Mouse (Mus musculus) thymus, postnatal 25 days (tissue): ENCODE measurements around the gene Smyd2.

Source experiments
- DNase-seq: peaks from one replicate; pipeline ENCODE4 v3.0.0; 2022

Gene Smyd2

DNA sequence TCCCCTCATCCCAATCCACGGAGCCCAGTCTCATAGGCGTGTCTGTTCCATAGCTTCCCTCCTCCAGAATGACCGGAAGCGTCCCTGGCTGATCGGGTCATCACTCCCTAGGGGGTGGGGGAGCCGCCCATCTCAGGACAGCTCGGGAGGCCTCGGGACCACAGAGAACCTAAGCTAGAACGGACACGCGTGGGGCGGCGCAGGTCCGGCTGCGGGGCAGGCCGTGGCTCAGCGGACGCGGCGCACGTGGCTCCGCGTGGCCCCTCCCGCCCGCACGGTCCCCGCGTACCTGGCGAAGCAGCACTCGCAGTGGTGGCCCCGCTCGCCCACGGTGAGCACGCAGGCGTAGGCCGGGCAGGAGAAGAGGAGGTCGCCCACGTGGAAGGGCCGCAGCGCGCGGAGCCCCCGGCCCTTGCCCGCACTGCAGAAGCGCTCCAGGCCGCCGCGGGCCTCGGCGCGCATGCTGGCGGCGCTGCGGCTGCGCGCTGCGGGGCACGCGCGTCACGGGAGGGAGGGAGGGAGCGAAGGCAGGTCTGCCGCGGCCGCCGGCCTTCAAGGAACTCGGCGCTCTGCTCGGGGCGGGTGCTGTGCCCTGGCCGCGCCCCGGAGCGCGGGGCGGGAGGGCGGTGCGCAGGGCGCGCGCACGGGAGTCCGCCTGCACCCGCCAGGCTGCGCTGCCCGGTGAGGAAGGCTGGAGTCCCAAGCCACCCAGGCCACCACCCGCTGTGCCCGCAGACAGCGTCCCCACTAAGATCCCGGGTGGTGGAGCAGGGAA is at the start of gene Smyd2:
Gene Smyd2 (minus strand): TSS at position 546 of the 775 bp plus-strand sequence.
- peak; percentile 62 for DNase-seq

DNA sequence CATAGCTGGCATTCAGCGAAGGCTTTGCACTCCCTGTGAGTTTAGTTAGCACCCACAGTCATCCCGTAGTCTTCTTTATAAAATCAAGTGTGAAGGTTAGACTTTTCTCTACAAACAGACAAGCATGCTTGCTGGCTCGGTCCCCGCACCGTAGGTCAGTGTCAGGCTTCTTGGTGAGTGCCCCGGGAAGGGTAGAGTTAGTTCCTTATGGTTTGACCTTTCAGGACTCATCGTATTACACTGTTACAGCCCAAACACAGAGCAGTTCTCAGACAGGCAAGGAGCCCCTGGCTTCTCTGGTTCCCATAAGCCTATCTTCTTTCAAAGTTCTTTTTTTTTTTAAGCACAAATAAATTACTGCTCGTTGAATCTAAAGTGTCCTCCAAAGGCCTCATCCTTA is 48.2 kb upstream of the Smyd2 start:
- DNase-seq: no peak

DNA sequence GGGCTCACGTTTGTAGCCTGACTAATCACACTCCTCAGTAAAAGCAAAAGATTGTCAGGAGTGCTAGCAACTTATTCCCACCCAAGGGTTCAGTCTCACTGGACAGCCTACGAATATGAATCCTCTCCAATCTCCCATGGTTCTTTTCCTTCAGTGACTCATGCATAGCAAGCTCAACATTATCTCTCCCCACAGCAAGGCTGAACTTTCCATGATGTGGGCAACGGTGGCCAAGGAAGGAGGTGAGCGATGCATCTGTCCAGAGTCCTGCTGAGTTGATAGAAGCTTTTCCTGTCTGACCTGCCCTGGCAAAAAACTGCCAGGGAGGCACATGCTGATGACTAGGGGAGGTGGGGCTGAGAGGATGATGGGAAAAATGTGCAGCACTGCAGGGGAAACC is 45.9 kb upstream of the Smyd2 start:
- DNase-seq: no peak

DNA sequence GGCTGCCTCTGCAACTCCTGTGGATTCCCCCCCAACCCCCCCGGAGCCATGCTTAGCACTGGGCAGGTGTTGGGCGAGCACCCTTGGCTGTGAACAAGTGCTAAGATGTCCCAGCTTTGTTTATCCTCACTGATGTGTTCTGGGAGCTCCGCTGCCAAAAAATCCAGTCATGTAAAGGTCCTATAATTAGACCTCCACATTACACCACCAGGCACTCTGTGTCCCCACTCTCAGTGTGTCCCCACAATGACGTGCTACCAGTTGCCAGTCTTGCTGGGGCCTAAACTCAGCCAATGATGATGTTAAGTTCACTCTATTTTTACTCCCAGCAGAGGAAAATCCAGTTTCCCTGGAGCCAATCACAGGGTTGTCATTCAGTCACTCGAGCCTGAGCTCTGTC is 38.3 kb upstream of the Smyd2 start:
- DNase-seq: no peak

DNA sequence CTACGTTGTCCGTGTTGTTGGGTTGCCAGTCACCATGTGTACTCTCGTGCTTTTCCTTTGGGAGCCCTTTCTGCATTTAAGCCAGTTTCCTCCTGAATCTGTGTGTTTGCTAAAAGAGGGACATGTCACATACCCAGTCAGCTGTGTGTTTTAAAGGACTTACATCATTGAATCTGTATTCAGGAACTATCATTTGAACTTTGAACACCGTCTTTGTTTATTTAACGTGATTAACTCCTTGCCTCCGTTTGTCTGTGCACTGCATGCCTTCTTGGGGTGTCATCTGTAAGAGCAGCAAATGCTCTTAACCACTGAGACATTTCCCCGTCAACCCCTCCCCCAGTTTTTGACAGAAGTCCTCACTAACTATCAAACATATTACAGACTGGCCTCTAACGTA is 37.6 kb upstream of the Smyd2 start:
- DNase-seq: no peak

DNA sequence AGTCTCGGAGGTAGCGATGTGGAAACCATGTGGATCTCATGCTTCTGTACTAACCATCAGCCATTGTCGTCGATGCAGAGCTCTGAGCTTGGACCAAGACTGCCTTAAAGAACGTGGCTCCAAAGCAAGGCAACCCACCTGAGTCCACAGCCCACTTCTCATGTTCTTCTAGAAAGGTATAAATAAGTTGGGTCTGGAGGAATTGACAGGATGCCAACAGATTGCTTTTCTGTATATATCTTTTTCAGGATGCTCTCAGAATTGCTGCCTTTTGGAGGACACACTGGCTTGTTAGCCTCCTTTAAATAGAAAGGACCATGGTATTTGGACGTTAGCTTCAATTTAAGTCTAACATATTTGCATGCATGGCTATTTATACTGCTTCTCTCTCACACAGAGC is 29.7 kb upstream of the Smyd2 start:
- DNase-seq: no peak

DNA sequence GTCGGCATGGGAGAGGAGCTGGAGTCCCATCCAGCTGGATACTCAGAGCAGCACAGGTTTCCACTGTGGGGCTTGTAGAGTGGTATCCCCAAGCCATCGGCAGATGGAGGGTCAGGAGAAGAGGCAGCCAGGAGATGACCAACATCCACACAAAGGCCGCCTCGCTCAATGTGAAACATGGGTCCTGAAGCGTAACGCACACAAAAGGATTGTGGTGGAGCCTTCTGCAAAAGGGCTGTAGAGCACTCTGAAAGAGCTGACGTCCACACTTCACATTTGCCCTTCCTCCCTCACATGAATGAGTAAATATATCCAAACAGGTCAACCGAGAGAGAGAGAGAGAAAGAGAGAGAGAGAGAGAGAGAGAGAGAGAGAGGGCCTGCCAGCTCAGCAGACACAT is 25.2 kb upstream of the Smyd2 start:
- DNase-seq: no peak

DNA sequence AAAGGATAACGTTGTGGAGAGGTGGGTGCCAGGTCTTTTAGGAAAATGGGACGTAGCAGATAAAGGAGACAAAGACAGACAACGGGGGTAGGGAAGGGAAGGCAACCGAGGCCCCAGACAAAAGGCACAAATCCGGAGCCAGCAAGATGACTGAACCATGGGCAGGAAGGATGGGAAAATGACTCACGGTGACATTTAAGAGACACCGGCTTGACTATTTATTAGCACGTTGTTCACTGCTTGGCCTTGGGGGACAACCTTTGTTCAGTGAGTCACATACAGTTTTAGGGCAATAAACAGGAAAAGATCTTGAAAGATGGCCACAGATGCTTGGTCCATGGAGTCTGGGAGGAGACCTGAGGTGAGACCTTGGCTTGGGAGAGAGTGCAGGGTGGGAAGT is 24.0 kb upstream of the Smyd2 start:
- no peak for DNase-seq

DNA sequence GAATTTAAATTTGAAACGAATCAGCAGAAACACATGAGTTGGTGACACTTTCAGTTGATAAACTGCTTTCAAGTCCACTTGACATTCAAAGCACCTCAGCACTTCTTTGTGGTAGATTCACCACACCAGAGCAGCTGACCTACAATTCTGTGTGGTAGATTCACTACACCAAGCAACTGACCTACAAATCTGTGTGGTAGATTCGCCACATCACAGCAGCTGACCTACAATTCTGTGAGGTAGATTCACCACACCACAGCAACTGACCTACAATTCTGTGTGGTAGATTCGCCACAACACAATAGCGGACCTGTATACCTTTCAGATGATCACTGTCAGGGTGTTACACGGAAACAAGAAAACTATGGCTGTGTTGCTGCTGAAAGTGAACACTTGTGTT is 19.6 kb upstream of the Smyd2 start:
- no peak for DNase-seq

DNA sequence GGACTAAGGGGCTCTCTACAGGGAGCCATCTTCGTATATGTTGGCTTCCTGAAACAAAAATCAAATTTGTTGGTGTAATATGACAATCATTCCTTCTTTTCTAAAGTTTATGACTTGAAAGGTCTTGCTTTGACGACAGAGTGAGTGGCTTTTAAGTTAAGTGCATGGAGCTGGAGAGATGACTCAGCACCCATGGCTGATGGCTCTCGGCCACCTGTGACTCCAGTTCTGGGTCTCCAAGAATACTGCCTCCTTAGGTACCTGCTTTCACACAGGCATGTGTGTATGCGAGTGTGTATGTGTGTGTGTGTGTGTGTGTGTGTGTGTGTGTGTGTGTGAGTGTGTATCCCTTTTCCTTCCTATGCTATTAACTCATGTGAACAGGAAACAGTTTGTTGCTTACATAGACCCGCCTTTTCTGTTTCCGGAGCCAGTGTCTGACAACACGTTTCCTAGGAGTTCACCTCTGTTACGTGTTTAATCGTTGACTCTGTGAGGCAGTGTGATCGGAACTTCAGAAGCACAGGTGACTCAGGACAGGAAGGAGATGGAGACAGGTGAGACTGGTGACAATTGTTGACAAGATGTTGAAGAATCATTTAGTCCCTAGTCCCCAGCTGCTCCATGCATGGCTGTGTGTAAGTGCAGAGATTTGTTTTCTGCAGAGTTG is 14.4 kb upstream of the Smyd2 start:
- no peak for DNase-seq

DNA sequence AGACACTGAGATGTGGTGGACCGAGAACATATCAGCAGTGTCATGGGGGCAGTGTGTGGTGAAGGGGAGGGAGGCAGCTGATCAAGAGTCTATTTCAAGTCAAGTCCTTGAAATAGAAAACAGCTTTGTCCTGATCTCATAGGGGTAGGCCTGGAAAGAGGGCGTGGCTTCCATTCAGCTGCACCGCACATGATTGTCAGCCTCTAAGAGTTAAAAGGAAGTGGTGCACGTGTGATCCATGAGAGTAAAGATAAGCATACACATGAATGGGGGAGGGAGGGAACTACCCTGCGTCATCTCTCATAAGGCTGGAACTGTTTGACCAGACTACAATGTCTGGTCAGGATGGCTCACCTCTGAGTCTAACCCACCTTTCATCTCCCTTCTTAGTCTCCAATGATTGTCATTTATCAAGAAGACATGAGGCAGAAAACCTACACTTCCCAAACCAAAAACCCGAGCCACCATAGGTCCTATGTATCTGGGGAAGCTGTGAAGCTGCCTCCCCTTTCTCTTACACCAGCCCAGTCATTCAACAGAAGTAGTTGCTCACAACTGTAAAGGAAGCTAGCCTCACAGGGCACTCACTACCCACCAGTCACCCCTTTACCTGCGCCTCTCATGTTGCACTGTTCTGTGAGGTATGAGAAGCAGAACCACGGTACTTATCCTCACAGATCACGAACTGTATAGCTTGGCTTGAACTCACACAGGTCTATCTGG is 11.5 kb upstream of the Smyd2 start:
- peak; percentile 29 for DNase-seq

DNA sequence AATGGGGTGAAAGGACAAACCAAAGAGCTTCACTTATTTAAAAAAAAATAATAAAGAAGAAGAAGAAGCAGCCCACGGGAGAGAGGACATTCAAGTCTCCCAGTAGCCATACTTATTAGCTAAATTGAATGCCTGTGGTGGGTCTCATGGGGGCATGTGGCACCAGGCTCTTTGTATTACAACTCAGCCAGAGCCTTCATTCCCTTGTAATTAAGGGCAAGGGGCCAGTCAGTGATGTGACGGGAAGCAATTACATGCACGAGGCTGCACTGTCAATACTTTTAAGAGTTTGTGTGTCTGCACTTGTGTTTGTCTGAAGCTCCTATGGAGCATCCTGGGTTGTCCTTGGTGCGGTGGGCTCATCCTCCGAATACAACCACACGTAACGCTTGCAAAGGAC is 10.8 kb upstream of the Smyd2 start:
- no peak for DNase-seq

DNA sequence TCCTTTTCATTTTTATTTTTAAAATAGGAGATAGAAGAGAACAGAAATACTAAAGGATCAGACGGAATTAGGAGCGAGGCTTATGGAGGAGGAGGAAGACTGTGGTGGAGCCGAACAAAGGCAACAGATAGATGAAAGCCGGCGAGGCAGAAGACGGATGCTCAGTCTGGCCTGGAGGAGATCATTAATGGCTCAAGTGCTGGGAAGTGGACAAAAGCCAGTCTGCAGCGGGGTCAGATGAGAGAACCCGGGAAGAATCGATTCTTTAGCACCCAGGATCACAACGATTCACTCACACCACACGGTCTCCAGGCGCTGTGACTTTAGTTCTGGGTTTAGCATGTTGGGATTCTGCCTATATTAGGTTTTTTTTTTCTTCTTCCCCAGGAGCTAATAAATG is 10.0 kb upstream of the Smyd2 start:
- DNase-seq: no peak

DNA sequence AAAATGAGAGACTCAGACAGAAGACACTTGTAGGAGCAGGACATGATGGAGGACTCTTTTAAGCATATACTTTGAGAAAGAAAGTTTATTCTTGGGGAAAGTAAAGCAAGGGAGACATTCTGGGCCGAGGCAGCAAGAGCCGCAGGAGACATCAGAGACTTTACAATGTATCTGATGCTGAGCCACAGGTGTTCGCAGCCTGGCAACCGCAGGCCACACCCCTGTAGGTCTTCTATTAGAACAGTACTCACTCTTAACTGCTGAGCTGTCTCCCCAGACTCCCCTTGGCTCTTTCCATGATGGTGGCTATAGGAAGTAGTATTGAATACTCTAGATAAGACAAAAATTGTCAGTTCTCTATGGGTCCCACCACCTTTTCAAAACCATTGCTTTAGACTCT is 7.7 kb upstream of the Smyd2 start:
- DNase-seq: no peak

DNA sequence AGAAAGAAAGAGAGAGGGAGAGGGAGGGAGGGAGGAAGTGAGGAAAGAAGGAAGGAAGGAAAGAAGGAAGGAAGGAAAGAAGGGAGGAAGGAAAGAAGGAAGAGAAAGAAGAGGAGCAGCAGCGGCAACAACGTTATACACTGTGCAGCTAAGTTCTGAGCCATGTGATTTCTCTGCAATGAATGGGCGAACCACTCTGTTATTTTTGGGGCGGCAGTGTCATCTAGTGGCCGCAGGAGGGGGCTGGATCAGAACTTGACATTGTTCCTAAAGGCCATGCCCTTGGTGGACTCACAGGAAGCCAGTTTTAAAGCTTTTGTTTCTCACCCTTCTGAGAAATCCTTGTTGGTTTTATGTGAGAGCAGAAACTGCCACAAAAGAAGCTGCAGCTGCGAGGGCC is 5.5 kb upstream of the Smyd2 start:
- DNase-seq: peak; percentile 66

DNA sequence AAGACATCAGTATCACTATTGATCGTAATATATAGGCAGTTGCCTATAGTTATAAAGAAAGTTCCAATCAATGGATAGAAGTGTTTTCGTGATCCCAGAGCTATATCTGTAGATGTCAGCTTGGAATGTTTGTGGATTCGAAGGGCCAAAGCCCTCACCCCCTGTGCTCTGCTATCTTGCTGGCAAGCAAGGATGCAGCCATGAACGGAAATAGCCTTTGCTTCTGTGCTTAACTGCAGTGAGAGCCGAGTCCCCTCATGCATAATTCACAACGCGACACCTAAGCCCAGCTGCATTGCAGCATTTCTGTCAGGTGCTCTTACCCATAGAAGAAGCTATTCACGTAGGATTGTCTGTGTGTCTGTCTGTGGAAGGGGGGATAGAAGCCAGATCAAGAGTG is 4.1 kb upstream of the Smyd2 start:
- DNase-seq: no peak

DNA sequence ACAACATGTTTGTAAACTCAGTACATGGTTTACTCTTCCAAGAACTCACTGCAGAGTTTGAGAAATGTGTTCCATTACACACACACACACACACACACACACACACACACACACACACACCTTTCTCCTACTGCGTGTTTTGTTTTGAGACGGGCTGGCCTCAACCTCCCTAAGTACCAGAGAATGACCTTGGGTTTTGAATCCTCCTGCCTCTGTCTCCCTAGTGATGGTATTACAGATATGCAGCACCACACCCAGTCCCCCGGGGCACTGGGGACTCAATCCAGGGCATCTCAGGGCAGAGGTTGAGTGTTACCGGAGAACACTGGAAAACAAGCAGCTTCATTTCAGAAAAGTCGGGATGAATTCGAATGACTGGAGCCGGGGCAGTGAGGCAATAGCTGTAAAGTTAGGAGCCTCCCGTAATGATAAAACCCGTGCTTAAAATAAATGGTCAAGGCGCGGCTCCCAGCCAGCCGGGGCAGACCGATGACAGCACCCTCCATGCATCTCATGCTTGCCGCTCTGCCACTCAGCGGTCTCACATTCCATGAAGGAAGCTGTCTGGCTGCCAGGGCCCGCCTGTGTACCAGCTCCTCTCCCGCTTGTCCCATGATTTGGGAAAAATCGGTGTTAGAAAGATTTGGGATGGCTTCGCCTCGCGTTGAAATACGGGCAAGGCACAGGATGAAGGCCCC is 1.9 kb upstream of the Smyd2 start:
- DNase-seq: no peak

DNA sequence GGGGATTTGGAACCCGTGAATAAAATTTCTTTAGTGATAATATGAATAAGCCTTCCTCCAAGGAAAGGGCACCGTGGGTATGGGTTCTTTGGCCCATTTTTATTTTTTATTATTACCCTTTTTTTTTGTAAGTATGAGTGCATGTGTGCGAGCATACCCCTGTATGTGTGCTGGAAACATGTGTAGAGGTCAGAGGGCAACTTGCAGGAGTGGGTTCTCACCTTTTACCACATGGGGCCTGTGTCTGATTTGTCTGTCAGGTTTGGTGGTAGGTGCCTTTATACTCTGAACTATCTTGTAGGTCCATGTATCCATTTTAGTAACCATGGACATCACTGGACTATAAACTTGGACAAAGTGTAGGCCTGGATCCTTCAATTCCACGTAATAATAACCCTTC is 994 bp upstream of the Smyd2 start:
- DNase-seq: no peak

DNA sequence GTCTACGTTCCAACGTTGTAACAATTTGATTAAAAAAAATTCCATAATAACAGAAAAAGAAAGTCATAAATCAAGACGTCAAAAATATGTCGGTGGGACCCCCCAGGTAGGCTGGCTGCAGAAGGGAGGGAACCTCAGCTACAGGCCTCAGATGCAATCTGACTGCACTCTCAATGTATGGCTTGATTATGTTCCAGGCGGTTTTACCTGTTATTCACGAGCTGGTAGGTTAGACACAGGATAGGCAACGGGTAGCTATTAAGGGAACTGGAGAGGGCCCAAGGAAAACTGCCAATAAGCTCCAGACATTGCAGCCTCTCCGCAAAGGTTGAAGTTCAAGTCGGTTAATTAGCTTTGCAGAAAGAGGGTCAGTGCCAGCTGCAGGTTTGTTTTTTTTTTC is 558 bp upstream of the Smyd2 start:
- no peak for DNase-seq

DNA sequence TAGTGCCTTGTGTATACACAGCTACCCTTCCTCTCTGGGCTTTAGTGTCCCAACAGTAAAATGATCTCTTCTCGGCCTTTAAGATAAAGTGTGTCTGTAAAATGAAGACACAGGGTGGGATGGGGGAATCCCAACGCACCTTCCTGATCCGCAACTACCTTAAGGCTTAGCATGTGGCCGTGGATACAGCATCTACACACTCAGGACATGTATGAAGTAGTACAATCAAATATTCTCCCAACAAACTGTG is 670 bp downstream of the Smyd2 start:
- no peak for DNase-seq

DNA sequence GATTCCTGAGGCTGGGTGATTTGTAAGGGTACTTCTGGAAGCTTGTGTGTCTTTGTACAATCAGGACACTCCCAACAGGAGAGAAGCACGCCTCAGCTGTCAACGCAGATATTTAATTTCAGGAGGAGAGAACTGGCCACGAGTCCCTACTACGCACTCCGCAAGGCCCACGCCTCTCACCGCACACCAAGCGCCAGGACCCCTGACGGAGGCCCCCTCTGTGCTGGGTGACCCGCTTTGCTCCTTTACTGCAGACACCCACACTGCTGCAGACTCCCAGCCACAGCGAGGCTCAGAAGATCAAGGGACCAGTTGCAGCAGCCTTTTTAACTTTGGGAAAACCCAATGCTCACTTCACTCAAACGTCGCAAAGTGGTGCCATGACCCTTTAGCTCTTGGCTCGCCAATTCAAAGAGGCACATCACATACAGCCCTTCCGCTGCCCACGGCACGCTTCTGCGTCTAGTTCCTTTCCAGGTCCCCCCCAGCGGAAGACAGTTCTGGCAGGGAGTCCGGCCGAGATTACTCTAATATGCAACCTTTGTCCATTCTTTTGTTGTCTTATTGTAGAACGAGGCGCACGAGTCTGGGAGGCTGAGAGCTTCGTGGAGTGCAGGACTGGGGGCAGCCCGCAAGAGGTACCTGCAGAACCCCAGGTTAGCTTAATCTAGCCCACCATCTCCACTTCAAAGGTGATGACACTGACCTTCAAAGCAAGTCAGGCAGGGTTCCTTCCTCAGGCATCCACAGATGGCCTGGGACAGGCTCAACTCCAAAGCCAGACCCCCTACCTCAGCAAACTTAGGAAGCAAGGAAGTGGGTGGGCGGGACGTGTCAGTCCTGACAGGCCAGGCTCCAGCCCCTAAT is 1.2 kb downstream of the Smyd2 start:
- no peak for DNase-seq

DNA sequence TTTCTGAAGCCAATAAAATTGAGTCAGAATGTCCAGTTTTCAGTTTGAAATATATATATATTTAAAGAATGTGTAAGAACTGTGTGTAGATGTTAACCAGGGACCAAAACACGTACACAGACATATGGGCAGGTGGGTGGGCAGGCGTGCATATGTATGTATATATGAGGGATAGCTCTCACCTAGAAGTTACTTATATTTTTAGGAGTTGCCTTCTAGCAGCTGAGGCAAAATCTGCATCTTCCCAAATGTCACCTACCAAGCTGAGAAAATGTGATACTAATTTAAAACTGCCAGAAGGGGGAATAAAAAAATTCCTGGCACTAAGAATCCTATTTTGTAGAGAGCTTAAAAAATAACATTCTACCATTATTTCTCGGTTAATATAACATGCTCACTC is 2.4 kb downstream of the Smyd2 start:
- DNase-seq: no peak

DNA sequence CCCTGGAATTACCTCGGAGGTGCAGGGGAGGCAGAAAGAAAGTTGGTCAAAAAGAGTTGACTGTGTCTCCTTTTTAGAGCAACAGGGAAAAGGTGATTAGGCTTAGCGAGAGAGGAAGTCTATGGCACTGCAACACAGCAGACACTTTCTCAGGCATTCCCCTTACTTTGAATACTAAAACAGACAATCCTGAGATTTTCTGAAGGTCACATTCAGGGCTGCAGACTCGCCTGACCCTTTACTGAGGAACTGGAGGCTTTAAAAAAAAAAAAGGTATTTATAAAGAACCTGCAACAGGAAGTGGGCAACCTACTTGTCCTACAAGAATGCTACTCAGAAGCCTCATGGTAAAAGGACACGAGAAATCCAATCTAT is 5.0 kb downstream of the Smyd2 start:
- no peak for DNase-seq
